Mouse (Mus musculus) midbrain, postnatal 0 days (tissue): Measurements from ENCODE around the gene Kat2b. TPM values are rescaled to one million over a fixed set of nuclear protein-coding genes. Genes with fewer than 3 reads are reported as not detected.

Experiments
- ATAC-seq: fragments of 200-750 bp; cut with Nextera tagmentation; 2 replicates; pipeline ENCODE4 v1.8.0; 2017; ENCODE audit warnings: moderate number of reproducible peaks, mild to moderate bottlenecking, moderate TSS enrichment, moderate library complexity; ENCODE audit not compliant: low FRiP score
- DNase-seq: peaks from one replicate; pipeline ENCODE4 v3.0.0-alpha.2; 2015; ENCODE audit warnings: low spot score
- H3K27ac ChIP-seq: fragments of 300-500 bp; sonication (generic); 2 replicates; pipeline ENCODE4 v1.5.1; 2014; ENCODE audit warnings: low read depth, mild to moderate bottlenecking, low read length, mixed read lengths
- H3K27me3 ChIP-seq: fragments of 300-500 bp; sonication (generic); 2 replicates; pipeline ENCODE4 v1.6.1; 2014; ENCODE audit warnings: low read length, control low read depth, mixed read lengths; ENCODE audit not compliant: insufficient read depth
- H3K36me3 ChIP-seq: fragments of 300-500 bp; sonication (generic); 2 replicates; pipeline ENCODE4 v1.6.1; 2014; ENCODE audit warnings: low read length, control low read depth, mixed read lengths; ENCODE audit not compliant: insufficient read depth
- H3K4me1 ChIP-seq: fragments of 300-500 bp; sonication (generic); 2 replicates; pipeline ENCODE4 v1.6.1; 2014; ENCODE audit warnings: mild to moderate bottlenecking, control low read depth, antibody characterized with exemption, low read length, mixed read lengths; ENCODE audit not compliant: insufficient read depth
- H3K4me2 ChIP-seq: fragments of 300-500 bp; sonication (generic); 2 replicates; pipeline ENCODE4 v1.6.1; 2014; ENCODE audit warnings: low read depth, mild to moderate bottlenecking, low read length, mixed read lengths; ENCODE audit not compliant: poor library complexity, severe bottlenecking
- H3K4me3 ChIP-seq: fragments of 300-500 bp; sonication (generic); 2 replicates; pipeline ENCODE4 v1.5.1; 2014; ENCODE audit warnings: low read depth, mild to moderate bottlenecking, low read length, moderate library complexity
- H3K9ac ChIP-seq: fragments of 300-500 bp; sonication (generic); replicated peaks from 2 replicates; pipeline ENCODE4 v1.6.1; 2014; ENCODE audit warnings: mild to moderate bottlenecking, low read length, moderate library complexity, mixed read lengths; ENCODE audit not compliant: poor library complexity, severe bottlenecking
- H3K9me3 ChIP-seq: fragments of 300-500 bp; sonication (generic); 2 replicates; pipeline ENCODE4 v1.6.1; 2016; ENCODE audit warnings: low read length, control low read depth
- CTCF ChIP-seq: IDR thresholded peaks from 2 replicates; pipeline ENCODE4 v1.5.1; 2016; ENCODE audit warnings: antibody characterized with exemption, mild to moderate bottlenecking
- WGBS: fragments of 180-500 bp; shearing (Covaris S2); extraction: QIAGEN DNeasy Blood & Tissue Kit; methylation state at CpG from one replicate; pipeline ENCODE4 v1.1.7; 2014; 5-methylcytosine and 5-hydroxymethylcytosine counted together
- polyA plus RNA-seq: library from polyadenylated mRNA; unstranded; fragments of >200 nt; fragmentation: Nextera tagmentation; extraction: Ambion mirVana; gene quantifications from 2 replicates; pipeline ENCODE4 v1.2.1, GENCODE M21; 2015
- total RNA-seq: library from RNA; depleted of rRNA; stranded (reverse); fragments of >200 nt; gene quantifications from 2 replicates; pipeline ENCODE4 v1.2.3, GENCODE M21; 2014

The Kat2b gene
- total and polyA plus RNA-seq, 2 experiments from 2014 or later: 3.6 to 22.5 TPM

GRCm38 (mm10) chr17:53582805-53583204, 16.1 kb downstream of the Kat2b start:
- Histone ChIP-seq H3K9me3 (no peaks in the 10 kb centered on the region), H3K9ac (no peak overlapping the region), H3K36me3 (no peaks in the 10 kb centered on the region), H3K27ac (no peak overlapping the region), H3K4me1 (peaks cover 6% of the 10 kb centered on the region; the same call in 1 of the 2 replicates), H3K4me3 (no peak overlapping the region), H3K4me2 (no peak overlapping the region), H3K27me3 (no peaks in the 10 kb centered on the region)
- ATAC-seq (no peak), DNase-seq (no peak)
- no peak for TF ChIP-seq CTCF
- WGBS: 78% methylated on average over 7 of the region's 7 CpGs

DNA sequence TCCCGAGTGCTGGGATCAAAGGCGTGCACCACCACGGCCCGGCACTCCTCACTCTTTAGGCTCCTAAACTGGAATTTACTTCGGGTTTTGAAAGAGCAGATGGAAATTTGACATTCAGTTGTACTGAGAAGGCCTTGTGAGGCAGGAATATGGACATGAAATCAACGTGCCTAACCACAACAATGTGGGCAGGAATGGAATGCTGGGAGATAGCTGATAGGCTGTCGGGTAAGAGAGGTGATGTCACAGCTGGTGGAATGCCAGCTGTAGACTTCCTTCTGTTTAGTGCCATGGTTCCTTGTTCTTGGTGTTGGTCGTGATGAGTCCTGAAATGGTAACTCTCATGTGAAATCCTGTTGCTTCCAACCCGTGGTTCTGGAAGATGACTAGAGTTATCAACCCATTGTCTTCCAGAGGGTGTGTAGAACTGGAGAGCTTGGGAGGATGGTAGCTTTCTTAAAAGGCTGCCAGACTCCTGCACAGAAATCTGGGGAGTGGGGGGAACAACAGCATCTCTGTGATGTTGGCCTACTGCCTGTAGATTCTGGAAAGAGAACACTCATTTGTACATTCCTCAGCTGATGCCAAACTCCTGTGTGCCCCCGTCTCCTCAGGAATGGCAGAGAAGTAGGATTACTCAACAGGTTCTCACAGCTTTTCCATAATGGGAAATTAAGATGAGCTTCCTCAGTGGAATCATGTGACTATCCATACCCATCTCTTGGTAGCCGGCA, 17.4 kb downstream of the Kat2b start:
- ATAC-seq (no peak), DNase-seq (no peak)
- TF ChIP-seq CTCF: no peak
- no peaks in the 10 kb centered on the region for H3K36me3 ChIP-seq
- H3K9ac ChIP-seq: no peak overlapping the region
- no peak overlapping the region for H3K4me3 ChIP-seq
- H3K27ac ChIP-seq: no peak overlapping the region
- H3K27me3 ChIP-seq: no peaks in the 10 kb centered on the region
- no peaks in the 10 kb centered on the region for H3K9me3 ChIP-seq
- H3K4me1 ChIP-seq: peaks cover 6% of the 10 kb centered on the region; the same call in 1 of the 2 replicates
- WGBS: 90% methylated on average over 11 of the region's 11 CpGs
- no peak overlapping the region for H3K4me2 ChIP-seq

DNA sequence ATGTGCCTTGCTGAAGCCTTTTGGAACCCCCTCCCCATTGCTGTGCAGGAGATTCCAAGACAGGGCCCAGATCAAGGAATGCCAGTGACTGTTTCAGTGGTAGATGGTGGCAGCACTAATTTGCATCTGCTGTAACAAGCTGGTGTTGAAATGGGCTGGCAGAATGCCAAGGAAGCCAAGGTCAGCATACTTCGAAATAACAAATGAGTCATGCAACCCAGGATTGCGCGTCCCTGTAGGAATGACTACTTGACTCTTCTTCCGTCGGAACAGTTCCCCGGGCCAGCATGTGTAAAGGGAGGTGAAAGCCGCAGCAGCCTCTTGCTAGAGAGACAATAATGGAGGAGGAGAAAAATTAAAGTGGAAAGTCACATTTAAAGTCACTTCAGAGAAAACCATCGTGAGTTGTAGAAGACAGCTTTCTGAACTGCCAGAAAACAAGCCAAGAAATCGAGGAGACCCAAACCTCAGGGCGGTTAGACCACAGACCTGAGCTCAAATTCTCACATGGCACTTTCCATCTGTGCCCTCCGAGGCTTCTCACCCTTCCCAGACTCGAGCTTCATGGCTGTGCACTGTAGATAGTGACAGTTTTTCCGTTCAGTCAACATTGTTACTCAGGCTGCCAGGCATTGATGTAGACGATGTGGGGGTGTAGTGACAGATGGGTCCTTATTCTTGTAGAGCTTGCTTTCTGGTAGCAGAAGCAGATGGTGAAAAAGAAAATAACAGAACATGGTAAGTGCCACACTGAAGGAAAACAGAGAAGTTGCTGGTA, 20.6 kb downstream of the Kat2b start:
- H3K4me1 ChIP-seq: peaks cover 6% of the 10 kb centered on the region; the same call in 1 of the 2 replicates
- H3K4me2 ChIP-seq: peak overlapping the region; percentile 16; the same call in 1 of the 2 replicates
- no peaks in the 10 kb centered on the region for H3K36me3 ChIP-seq
- H3K9ac ChIP-seq: no peak overlapping the region
- no peaks in the 10 kb centered on the region for H3K27me3 ChIP-seq
- ATAC-seq (peak; percentile 39; the same call in 1 of the 2 replicates), DNase-seq (peak; percentile 83)
- H3K27ac ChIP-seq: 0 out of 2 replicates have a peak overlapping the region, but pooled peaks have one; percentile 38
- no peaks in the 10 kb centered on the region for H3K9me3 ChIP-seq
- no peak overlapping the region for H3K4me3 ChIP-seq
- WGBS: 49% methylated on average over 14 of the region's 14 CpGs
- TF ChIP-seq CTCF: no peak

- TF ChIP-seq CTCF: no peak
- Histone ChIP-seq H3K9ac (no peak overlapping the region), H3K4me1 (peaks cover 6% of the 10 kb centered on the region; the same call in 1 of the 2 replicates), H3K27ac (no peak overlapping the region), H3K27me3 (no peaks in the 10 kb centered on the region), H3K4me3 (no peak overlapping the region), H3K9me3 (no peaks in the 10 kb centered on the region), H3K4me2 (no peak overlapping the region), H3K36me3 (no peaks in the 10 kb centered on the region)
- no peak for DNase-seq
- 87% methylated on average over 9 of the region's 9 CpGs for WGBS
- ATAC-seq: no peak
Observed at GRCm38 (mm10) chr17:53588097-53588855, 21.6 kb downstream of the Kat2b start.

- 96% methylated on average over 6 of the region's 6 CpGs for WGBS
- Histone ChIP-seq H3K27me3 (no peaks in the 10 kb centered on the region), H3K4me1 (peaks cover 6% of the 10 kb centered on the region; the same call in 1 of the 2 replicates), H3K9ac (no peak overlapping the region), H3K36me3 (no peaks in the 10 kb centered on the region), H3K4me2 (no peak overlapping the region), H3K27ac (no peak overlapping the region), H3K4me3 (no peak overlapping the region), H3K9me3 (no peaks in the 10 kb centered on the region)
- no peak for TF ChIP-seq CTCF
- ATAC-seq (no peak), DNase-seq (no peak)
Observed at GRCm38 (mm10) chr17:53590110-53590509, 23.4 kb downstream of the Kat2b start.
